Mouse (Mus musculus) lung, adult 2 months (tissue): ENCODE data around the gene Unc13a. TPM values are rescaled to one million over a fixed set of nuclear protein-coding genes. Genes with fewer than 3 reads are reported as not detected.

Experiments used
- DNase-seq: peaks from one replicate; pipeline ENCODE4 v3.0.0; 2022
- H3K4me1 ChIP-seq: fragments of 200-500 bp; 2 replicates; pipeline ENCODE4 v1.6.1; 2011; ENCODE audit warnings: low read length; ENCODE audit not compliant: control insufficient read depth, insufficient read depth
- H3K4me3 ChIP-seq: fragments of 200-500 bp; replicated peaks from 2 replicates; pipeline ENCODE3; 2011; ENCODE audit warnings: low read depth, mild to moderate bottlenecking, control low read depth, low read length; ENCODE audit errors: extremely low read depth
- CTCF ChIP-seq: fragments of 200-500 bp; IDR thresholded peaks from 2 replicates; pipeline ENCODE4 v1.5.1; 2011; ENCODE audit warnings: mild to moderate bottlenecking, low read length, control low read depth; ENCODE audit not compliant: insufficient read depth
- POLR2A ChIP-seq: fragments of 200-500 bp; IDR thresholded peaks from 2 replicates; pipeline ENCODE4 v1.6.1; 2011; ENCODE audit warnings: low read depth, mild to moderate bottlenecking, control low read depth, low read length, borderline replicate concordance; ENCODE audit errors: extremely low read depth
- WGBS: fragments of 180-500 bp; shearing (Covaris S2); methylation state at CpG from one replicate; pipeline ENCODE4 v1.1.7; 2018; 5-methylcytosine and 5-hydroxymethylcytosine counted together
- polyA plus RNA-seq: library from polyadenylated mRNA; depleted of rRNA; stranded (reverse); fragments of >200 nt; gene quantifications from 2 replicates; pipeline ENCODE4 v1.2.3, GENCODE M21; 2012

The Unc13a gene
- polyA plus RNA-seq, 1 experiment, result 0.32 TPM

DNA sequence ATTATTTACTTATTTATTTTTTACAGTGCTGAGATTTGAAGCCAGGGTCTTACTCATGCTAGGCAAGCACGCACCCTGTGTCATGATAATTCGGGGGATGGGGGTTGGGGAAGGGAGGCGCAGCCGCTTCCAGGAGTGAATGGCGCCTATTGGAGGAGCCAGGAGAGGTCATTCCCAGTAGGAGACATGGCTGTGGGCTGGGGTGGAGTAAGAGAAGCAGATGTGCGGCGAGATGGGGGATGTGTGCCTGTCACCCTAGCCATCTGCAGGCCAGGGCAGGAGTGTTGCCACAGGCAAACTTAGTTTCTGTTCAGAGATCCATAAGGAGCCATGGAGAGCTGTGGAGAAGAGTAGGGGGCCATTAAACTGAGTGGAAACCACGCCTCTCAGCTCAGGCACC lies 16.1 kb upstream of the Unc13a start:
- no peak overlapping the region for H3K4me3 ChIP-seq
- 49% methylated on average over 8 of the region's 8 CpGs for WGBS
- no peak for DNase-seq
- peaks cover 3% of the 10 kb centered on the region for H3K4me1 ChIP-seq
- no peak for TF ChIP-seq CTCF
- no peak for TF ChIP-seq POLR2A

DNA sequence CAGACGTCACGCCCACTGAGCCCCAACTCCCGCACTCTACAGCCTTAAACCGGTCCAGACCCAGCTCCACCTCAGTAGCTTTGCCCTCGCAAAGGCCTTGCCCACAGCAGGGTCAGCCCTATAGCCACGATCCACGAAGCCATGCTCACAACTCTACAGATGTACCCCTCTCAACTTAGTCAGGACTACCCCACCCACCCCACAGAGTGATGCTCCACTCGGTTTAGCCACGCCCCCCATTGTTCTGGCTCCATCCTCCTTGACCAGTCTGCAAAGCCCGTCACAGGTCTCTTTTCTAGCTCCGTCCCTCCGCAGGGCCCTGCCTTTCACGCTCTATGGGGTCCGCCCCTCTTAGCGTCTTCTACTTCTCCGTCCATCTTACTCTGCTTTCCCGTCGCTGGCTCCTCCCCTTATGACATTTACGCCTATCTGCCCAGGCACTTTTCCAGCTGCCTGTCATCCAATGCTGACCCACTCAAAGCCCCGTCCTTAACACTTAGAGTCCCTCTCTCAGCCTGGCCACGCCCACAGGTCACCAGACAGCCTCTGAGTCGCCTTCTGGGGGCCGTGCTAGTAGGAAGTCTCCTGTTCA lies 14.7 kb upstream of the Unc13a start:
- Histone ChIP-seq H3K4me1 (peaks cover 3% of the 10 kb centered on the region), H3K4me3 (no peak overlapping the region)
- TF ChIP-seq CTCF (no peak), POLR2A (no peak)
- 32% methylated on average over 23 of the region's 23 CpGs for WGBS
- no peak for DNase-seq

DNA sequence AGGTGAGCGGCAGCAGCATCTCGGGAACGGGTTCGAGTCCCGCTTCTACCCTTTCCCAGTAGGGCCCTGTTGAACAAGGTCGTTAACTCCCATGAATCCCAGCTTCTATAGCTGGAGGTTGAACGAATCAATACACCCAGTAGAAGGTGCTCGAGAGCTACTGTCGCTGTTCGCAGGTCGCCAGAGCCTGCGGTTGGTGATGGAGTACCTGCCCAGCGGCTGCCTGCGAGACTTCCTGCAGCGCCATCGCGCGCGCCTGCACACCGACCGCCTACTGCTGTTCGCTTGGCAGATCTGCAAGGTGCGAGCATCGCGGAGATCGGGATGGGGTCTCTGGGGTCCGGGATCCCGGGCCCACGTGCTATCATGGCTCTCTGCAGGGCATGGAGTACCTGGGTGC lies 14.0 kb upstream of the Unc13a start:
- TF ChIP-seq CTCF (no peak), POLR2A (no peak)
- 41% methylated on average over 29 of the region's 29 CpGs for WGBS
- Histone ChIP-seq H3K4me1 (peaks cover 3% of the 10 kb centered on the region), H3K4me3 (no peak overlapping the region)
- no peak for DNase-seq

GRCm38 (mm10) chr8:71684701-71685100 lies 13.1 kb upstream of the Unc13a start:
- H3K4me3 ChIP-seq, result no peak overlapping the region
- no peak for DNase-seq
- TF ChIP-seq POLR2A, result no peak
- no peak for TF ChIP-seq CTCF
- 54% methylated on average over 10 of the region's 10 CpGs for WGBS
- H3K4me1 ChIP-seq, result peaks cover 3% of the 10 kb centered on the region

GRCm38 (mm10) chr8:71682832-71683231 lies 11.3 kb upstream of the Unc13a start:
- Histone ChIP-seq H3K4me3 (no peak overlapping the region), H3K4me1 (peaks cover 5% of the 10 kb centered on the region)
- no peak for DNase-seq
- WGBS, result 90% methylated on average over 12 of the region's 12 CpGs
- TF ChIP-seq CTCF (no peak), POLR2A (no peak)

GRCm38 (mm10) chr8:71681369-71681915 lies 9.9 kb upstream of the Unc13a start:
- TF ChIP-seq POLR2A (no peak), CTCF (no peak)
- Histone ChIP-seq H3K4me3 (no peak overlapping the region), H3K4me1 (peaks cover 8% of the 10 kb centered on the region)
- WGBS, result 52% methylated on average over 18 of the region's 18 CpGs
- DNase-seq, result no peak

- WGBS, result 33% methylated on average over 21 of the region's 21 CpGs
- TF ChIP-seq CTCF (no peak), POLR2A (no peak)
- H3K4me1 ChIP-seq, result peaks cover 7% of the 10 kb centered on the region
- no peak overlapping the region for H3K4me3 ChIP-seq
- no peak for DNase-seq
These were observed 8.9 kb upstream of the Unc13a start for GRCm38 (mm10) chr8:71680471-71680870.

DNA sequence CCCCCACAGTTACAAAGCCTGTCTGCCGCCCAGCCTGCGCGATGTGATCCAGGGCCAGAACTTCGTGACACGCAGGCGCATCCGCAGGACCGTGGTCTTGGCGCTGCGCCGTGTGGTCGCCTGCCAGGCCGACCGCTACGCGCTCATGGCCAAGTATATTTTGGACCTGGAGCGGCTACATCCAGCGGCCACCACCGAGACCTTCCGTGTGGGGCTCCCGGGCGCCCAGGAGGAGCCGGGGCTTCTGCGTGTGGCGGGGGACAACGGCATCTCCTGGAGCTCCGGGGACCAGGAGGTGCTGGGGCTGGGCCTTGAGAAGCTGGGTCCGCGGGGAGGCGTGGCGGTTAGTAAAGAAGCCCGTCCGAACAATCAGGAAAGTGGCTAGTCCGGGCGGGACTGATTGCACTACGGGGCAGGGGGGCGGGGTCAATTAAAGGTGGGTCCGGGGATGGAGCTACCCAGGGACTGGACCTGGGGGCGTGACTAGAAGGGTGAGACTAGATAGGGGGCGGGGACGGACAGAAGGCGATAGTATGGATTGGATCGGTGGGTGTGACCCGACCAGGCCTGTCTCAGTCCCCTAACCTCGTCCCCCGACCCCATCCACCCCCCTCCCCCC lies 8.1 kb upstream of the Unc13a start:
- WGBS, result 43% methylated on average over 46 of the region's 46 CpGs
- no peak overlapping the region for H3K4me3 ChIP-seq
- DNase-seq, result no peak
- peaks cover 7% of the 10 kb centered on the region for H3K4me1 ChIP-seq
- no peak for TF ChIP-seq POLR2A
- no peak for TF ChIP-seq CTCF

GRCm38 (mm10) chr8:71679116-71679515 lies 7.6 kb upstream of the Unc13a start:
- DNase-seq, result no peak
- no peak overlapping the region for H3K4me3 ChIP-seq
- no peak for TF ChIP-seq POLR2A
- TF ChIP-seq CTCF, result no peak
- WGBS, result 62% methylated on average over 16 of the region's 16 CpGs
- H3K4me1 ChIP-seq, result peaks cover 7% of the 10 kb centered on the region

DNA sequence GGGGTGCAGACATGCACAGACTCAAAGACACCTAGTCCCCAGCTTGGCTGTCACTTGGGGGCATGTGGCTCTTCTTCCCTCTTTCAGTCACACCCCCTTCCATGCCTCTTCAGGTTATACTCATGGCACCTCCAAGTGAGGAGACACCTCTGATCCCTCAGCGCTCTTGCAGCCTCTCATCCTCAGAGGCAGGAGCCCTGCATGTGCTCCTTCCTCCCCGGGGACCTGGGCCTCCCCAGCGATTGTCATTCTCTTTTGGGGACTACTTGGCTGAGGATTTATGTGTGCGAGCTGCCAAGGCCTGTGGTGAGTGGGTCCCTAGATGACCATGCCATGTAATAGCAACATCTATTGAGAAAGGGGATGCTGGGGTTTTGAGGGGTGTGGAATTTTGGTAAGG lies 6.7 kb upstream of the Unc13a start:
- 66% methylated on average over 4 of the region's 4 CpGs for WGBS
- peaks cover 7% of the 10 kb centered on the region for H3K4me1 ChIP-seq
- no peak for DNase-seq
- no peak overlapping the region for H3K4me3 ChIP-seq
- TF ChIP-seq POLR2A, result no peak
- no peak for TF ChIP-seq CTCF
